Mouse (Mus musculus): ENCODE data around the gene Keg1. TPM values are rescaled to one million over a fixed set of nuclear protein-coding genes. Genes with fewer than 3 reads are reported as not detected.
"Not testable (repeated sequence)": the region's sequence is repeated elsewhere in the genome, so short reads cannot be mapped to it uniquely, and the experiment has no call there.

Keg1 gene
- polyA plus RNA-seq, 1 experiment from 2014 or later = not detected

DNA sequence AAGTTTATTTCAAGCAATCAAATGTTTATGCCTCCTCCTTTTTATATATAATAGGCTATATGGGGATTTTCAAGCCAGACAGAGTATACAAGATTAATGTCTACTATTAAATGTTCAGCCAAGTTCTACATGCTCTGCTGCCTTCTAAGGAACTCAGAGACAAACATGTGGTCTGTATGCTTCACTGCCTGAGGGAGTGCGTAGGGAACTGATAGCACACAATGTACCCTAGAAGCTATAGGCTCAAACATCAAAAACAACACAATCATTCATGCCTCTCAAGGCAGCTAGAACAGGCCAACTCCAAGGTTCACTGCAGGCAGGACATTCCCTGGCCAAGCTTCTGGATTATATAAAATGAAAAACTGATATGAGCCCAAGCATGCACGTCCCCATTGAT, 12.9 kb downstream of the Keg1 start:
- Histone ChIP-seq H3K9ac (ENCODE audit: low read length) (no peak overlapping the region), H3K4me1 (ENCODE audit: control insufficient read depth, insufficient read depth, low read length) (no peaks in the 10 kb centered on the region), H3K36me3 (ENCODE audit: control insufficient read depth, insufficient read depth) (no peaks in the 10 kb centered on the region), H3K9me3 (replicated peaks; ENCODE audit: control insufficient read depth, low read length) (no peaks in the 10 kb centered on the region), H3K4me2 (ENCODE audit: low read depth, low read length) (no peak overlapping the region), H3K27ac (ENCODE audit: low read length) (no peak overlapping the region), H3K27me3 (ENCODE audit: control insufficient read depth, insufficient read depth, low read length) (no peaks in the 10 kb centered on the region), H3K4me3 (ENCODE audit: low read length) (no peak overlapping the region)
- no peak for ATAC-seq (replicated peaks; ENCODE audit: extremely low read depth, insufficient read depth, low FRiP score)
- WGBS = 73% methylated on average over 2 of the region's 2 CpGs

DNA sequence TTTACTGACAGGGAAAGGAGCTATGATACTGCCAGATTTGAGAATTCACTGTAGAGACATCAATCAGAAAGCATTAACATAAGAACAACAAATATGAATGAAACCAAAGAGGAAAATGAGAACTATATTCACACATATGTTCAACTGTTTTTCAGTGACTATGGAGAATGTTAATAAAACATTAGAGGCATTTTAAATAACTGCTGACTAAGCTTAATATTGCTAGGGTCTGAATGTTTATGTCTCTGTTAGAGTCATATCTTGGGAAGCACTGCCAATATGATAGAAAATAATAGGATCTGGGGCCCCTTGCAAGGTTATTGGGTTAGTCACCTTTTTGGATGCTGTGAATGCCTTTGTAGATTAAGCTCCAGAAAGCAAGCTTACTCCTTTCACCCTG, 13.4 kb downstream of the Keg1 start:
- Histone ChIP-seq H3K4me1 (ENCODE audit: control insufficient read depth, insufficient read depth, low read length) (no peaks in the 10 kb centered on the region), H3K9me3 (replicated peaks; ENCODE audit: control insufficient read depth, low read length) (no peaks in the 10 kb centered on the region), H3K36me3 (ENCODE audit: control insufficient read depth, insufficient read depth) (no peaks in the 10 kb centered on the region), H3K27ac (ENCODE audit: low read length) (no peak overlapping the region), H3K9ac (ENCODE audit: low read length) (no peak overlapping the region), H3K4me2 (ENCODE audit: low read depth, low read length) (no peak overlapping the region), H3K4me3 (ENCODE audit: low read length) (no peak overlapping the region), H3K27me3 (ENCODE audit: control insufficient read depth, insufficient read depth, low read length) (no peaks in the 10 kb centered on the region)
- ATAC-seq (replicated peaks; ENCODE audit: extremely low read depth, insufficient read depth, low FRiP score) = no peak

DNA sequence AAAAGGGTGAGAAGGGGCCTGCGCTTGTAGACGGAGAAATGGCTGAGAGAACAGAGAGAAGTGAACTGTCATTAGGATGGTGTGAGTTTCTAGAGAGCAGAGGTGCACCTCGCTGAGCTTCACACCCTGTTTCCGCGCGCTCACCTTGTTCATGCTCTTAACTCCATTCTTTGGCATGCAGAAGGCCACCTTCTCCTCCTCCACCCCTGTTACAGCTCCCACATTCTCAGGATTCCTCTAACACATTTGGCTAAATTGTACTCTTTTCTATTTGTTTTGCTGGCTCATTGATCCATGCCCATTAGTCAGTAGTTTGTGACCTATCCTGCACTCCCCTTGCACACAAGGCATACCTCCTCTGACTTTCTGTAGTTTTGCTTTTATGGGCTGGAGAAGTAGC, 23.6 kb downstream of the Keg1 start:
- no peak overlapping the region for H3K9ac ChIP-seq (ENCODE audit: low read length)
- no peak overlapping the region for H3K4me2 ChIP-seq (ENCODE audit: low read depth, low read length)
- H3K36me3 ChIP-seq (ENCODE audit: control insufficient read depth, insufficient read depth) = no peaks in the 10 kb centered on the region
- 83% methylated on average over 6 of the region's 6 CpGs for WGBS
- no peaks in the 10 kb centered on the region for H3K27me3 ChIP-seq (ENCODE audit: control insufficient read depth, insufficient read depth, low read length)
- no peak overlapping the region for H3K27ac ChIP-seq (ENCODE audit: low read length)
- no peak overlapping the region for H3K4me3 ChIP-seq (ENCODE audit: low read length)
- no peaks in the 10 kb centered on the region for H3K9me3 ChIP-seq (replicated peaks; ENCODE audit: control insufficient read depth, low read length)
- no peaks in the 10 kb centered on the region for H3K4me1 ChIP-seq (ENCODE audit: control insufficient read depth, insufficient read depth, low read length)
- ATAC-seq (replicated peaks; ENCODE audit: extremely low read depth, insufficient read depth, low FRiP score) = no peak

GRCm38 (mm10) chr19:12720463-12720862, 24.9 kb downstream of the Keg1 start:
- 47% methylated on average over 2 of the region's 2 CpGs for WGBS
- Histone ChIP-seq H3K36me3 (ENCODE audit: control insufficient read depth, insufficient read depth) (no peaks in the 10 kb centered on the region), H3K27me3 (ENCODE audit: control insufficient read depth, insufficient read depth, low read length) (no peaks in the 10 kb centered on the region)

DNA sequence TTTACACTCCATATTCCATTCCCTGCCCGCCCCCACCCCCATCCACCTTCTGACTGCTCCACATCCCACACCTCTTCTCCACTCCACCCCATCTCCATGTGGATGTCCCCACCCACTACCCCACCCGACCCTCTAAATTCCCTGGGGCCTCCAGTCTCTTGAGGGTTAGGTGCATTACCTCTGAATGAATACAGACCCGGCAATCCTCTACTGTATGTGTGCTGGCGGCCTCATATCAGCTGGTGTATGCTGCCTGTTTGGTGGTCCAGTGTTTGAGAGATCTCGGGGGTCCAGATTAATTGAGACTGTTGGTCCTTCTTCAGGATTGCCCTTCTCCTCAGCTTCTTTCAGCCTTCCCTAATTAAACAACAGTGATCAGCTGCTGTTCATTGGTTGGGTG, 25.3 kb downstream of the Keg1 start:
- WGBS = 81% methylated on average over 5 of the region's 5 CpGs
- H3K9me3 ChIP-seq (replicated peaks; ENCODE audit: control insufficient read depth, low read length); H3K27me3 ChIP-seq (ENCODE audit: control insufficient read depth, insufficient read depth, low read length); H3K36me3 ChIP-seq (ENCODE audit: control insufficient read depth, insufficient read depth); ATAC-seq (replicated peaks; ENCODE audit: extremely low read depth, insufficient read depth, low FRiP score); H3K27ac ChIP-seq (ENCODE audit: low read length); H3K4me1 ChIP-seq (ENCODE audit: control insufficient read depth, insufficient read depth, low read length); H3K4me2 ChIP-seq (ENCODE audit: low read depth, low read length); H3K4me3 ChIP-seq (ENCODE audit: low read length); H3K9ac ChIP-seq (ENCODE audit: low read length): not testable (repeated sequence)

More at GRCm38 (mm10) chr19:12720463-12720862, 24.9 kb downstream of the Keg1 start:
- no peak overlapping the region for H3K4me2 ChIP-seq (ENCODE audit: low read depth, low read length)
- H3K9ac ChIP-seq (ENCODE audit: low read length) = no peak overlapping the region
- no peak overlapping the region for H3K4me3 ChIP-seq (ENCODE audit: low read length)
- H3K27ac ChIP-seq (ENCODE audit: low read length) = no peak overlapping the region
- ATAC-seq (replicated peaks; ENCODE audit: extremely low read depth, insufficient read depth, low FRiP score) = no peak
- H3K4me1 ChIP-seq (ENCODE audit: control insufficient read depth, insufficient read depth, low read length) = no peaks in the 10 kb centered on the region
- H3K9me3 ChIP-seq (replicated peaks; ENCODE audit: control insufficient read depth, low read length) = no peaks in the 10 kb centered on the region

GRCm38 (mm10) chr19:12721596-12721995, 26.0 kb downstream of the Keg1 start:
- H3K4me3 ChIP-seq (ENCODE audit: low read length); H3K9me3 ChIP-seq (replicated peaks; ENCODE audit: control insufficient read depth, low read length); H3K4me2 ChIP-seq (ENCODE audit: low read depth, low read length); H3K27ac ChIP-seq (ENCODE audit: low read length); H3K4me1 ChIP-seq (ENCODE audit: control insufficient read depth, insufficient read depth, low read length); ATAC-seq (replicated peaks; ENCODE audit: extremely low read depth, insufficient read depth, low FRiP score); H3K27me3 ChIP-seq (ENCODE audit: control insufficient read depth, insufficient read depth, low read length); H3K9ac ChIP-seq (ENCODE audit: low read length); H3K36me3 ChIP-seq (ENCODE audit: control insufficient read depth, insufficient read depth): not testable (repeated sequence)
- 87% methylated on average over 7 of the region's 7 CpGs for WGBS

- Histone ChIP-seq H3K4me2 (ENCODE audit: low read depth, low read length) (no peak overlapping the region), H3K9ac (ENCODE audit: low read length) (no peak overlapping the region), H3K4me1 (ENCODE audit: control insufficient read depth, insufficient read depth, low read length) (no peaks in the 10 kb centered on the region), H3K27me3 (ENCODE audit: control insufficient read depth, insufficient read depth, low read length) (no peaks in the 10 kb centered on the region), H3K4me3 (ENCODE audit: low read length) (no peak overlapping the region), H3K9me3 (replicated peaks; ENCODE audit: control insufficient read depth, low read length) (no peaks in the 10 kb centered on the region), H3K27ac (ENCODE audit: low read length) (no peak overlapping the region), H3K36me3 (ENCODE audit: control insufficient read depth, insufficient read depth) (no peaks in the 10 kb centered on the region)
- 55% methylated on average over 2 of the region's 3 CpGs for WGBS
- no peak for ATAC-seq (replicated peaks; ENCODE audit: extremely low read depth, insufficient read depth, low FRiP score)
Measured at GRCm38 (mm10) chr19:12722308-12722707, 26.7 kb downstream of the Keg1 start.

GRCm38 (mm10) chr19:12725851-12726250, 30.3 kb downstream of the Keg1 start:
- no peak for ATAC-seq (replicated peaks; ENCODE audit: extremely low read depth, insufficient read depth, low FRiP score)
- Histone ChIP-seq H3K9ac (ENCODE audit: low read length) (no peak overlapping the region), H3K4me2 (ENCODE audit: low read depth, low read length) (no peak overlapping the region), H3K4me3 (ENCODE audit: low read length) (no peak overlapping the region), H3K27me3 (ENCODE audit: control insufficient read depth, insufficient read depth, low read length) (no peaks in the 10 kb centered on the region), H3K9me3 (replicated peaks; ENCODE audit: control insufficient read depth, low read length) (no peaks in the 10 kb centered on the region), H3K4me1 (ENCODE audit: control insufficient read depth, insufficient read depth, low read length) (no peaks in the 10 kb centered on the region), H3K27ac (ENCODE audit: low read length) (no peak overlapping the region), H3K36me3 (ENCODE audit: control insufficient read depth, insufficient read depth) (no peaks in the 10 kb centered on the region)
- WGBS = 70% methylated on average over 1 of the region's 1 CpGs

DNA sequence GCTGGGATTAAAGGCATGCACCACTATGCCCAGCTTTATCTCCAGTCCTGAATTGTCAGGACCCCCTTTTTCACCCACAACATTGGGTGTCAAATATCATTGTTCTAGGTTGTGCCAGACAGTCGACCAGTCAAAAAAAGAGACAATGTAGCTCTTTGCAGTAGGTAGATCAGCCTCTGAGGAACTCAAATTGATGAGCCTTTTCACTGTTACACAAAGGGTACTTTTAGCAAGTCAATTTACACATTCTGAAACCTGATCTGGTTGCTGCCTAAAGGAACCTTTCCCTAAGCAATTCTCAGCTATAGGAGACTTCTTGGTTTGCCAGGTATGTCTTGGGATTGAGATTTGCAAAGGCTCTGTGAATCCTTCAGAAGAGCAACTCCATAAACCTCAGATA, 35.5 kb downstream of the Keg1 start:
- H3K27ac ChIP-seq (ENCODE audit: low read length) = no peak overlapping the region
- H3K36me3 ChIP-seq (ENCODE audit: control insufficient read depth, insufficient read depth) = no peaks in the 10 kb centered on the region
- no peak overlapping the region for H3K9ac ChIP-seq (ENCODE audit: low read length)
- 52% methylated on average over 1 of the region's 1 CpGs for WGBS
- H3K27me3 ChIP-seq (ENCODE audit: control insufficient read depth, insufficient read depth, low read length) = no peaks in the 10 kb centered on the region
- H3K4me1 ChIP-seq (ENCODE audit: control insufficient read depth, insufficient read depth, low read length) = no peaks in the 10 kb centered on the region
- H3K4me3 ChIP-seq (ENCODE audit: low read length) = no peak overlapping the region
- ATAC-seq (replicated peaks; ENCODE audit: extremely low read depth, insufficient read depth, low FRiP score) = no peak
- H3K4me2 ChIP-seq (ENCODE audit: low read depth, low read length) = no peak overlapping the region
- no peaks in the 10 kb centered on the region for H3K9me3 ChIP-seq (replicated peaks; ENCODE audit: control insufficient read depth, low read length)

DNA sequence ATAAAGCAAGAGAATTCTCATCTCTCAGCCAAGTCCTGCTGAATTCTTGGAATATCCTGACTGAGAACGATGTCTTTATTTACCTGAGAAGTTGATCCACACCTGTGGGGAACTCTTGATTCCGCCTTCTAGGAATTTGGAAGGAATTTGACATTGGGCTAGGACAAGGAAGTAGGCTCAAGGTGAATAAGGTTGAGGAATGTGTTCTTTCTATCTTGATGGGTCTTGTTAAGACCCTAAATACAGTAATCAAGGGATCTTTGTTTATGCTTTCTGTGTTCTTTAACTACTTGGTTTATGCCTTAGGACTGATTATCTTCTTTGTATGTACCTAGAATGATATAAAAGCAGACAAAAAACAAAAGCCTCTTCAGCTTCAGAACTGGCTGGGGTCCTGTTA, 36.4 kb downstream of the Keg1 start:
- Histone ChIP-seq H3K27me3 (ENCODE audit: control insufficient read depth, insufficient read depth, low read length) (no peaks in the 10 kb centered on the region), H3K4me1 (ENCODE audit: control insufficient read depth, insufficient read depth, low read length) (no peaks in the 10 kb centered on the region), H3K27ac (ENCODE audit: low read length) (no peak overlapping the region), H3K9me3 (replicated peaks; ENCODE audit: control insufficient read depth, low read length) (no peaks in the 10 kb centered on the region), H3K9ac (ENCODE audit: low read length) (no peak overlapping the region), H3K4me2 (ENCODE audit: low read depth, low read length) (no peak overlapping the region), H3K36me3 (ENCODE audit: control insufficient read depth, insufficient read depth) (no peaks in the 10 kb centered on the region), H3K4me3 (ENCODE audit: low read length) (no peak overlapping the region)
- ATAC-seq (replicated peaks; ENCODE audit: extremely low read depth, insufficient read depth, low FRiP score) = no peak
- WGBS = 73% methylated on average over 2 of the region's 2 CpGs
